Mouse (Mus musculus): ENCODE measurements around the gene Haus3. TPM values are rescaled to one million over a fixed set of nuclear protein-coding genes. Genes with fewer than 3 reads are reported as not detected.

The Haus3 gene
- polyA plus RNA-seq, 1 experiment from 2014 or later, result 10.5 TPM

- Histone ChIP-seq H3K4me2 (ENCODE audit: low read length) (no peak overlapping the region), H3K4me3 (ENCODE audit: low read depth, low read length) (no peak overlapping the region), H3K9me3 (replicated peaks; ENCODE audit: control insufficient read depth, low read length, poor library complexity, severe bottlenecking) (no peaks in the 10 kb centered on the region), H3K4me1 (ENCODE audit: control insufficient read depth, insufficient read depth, low read length) (no peaks in the 10 kb centered on the region), H3K27me3 (ENCODE audit: control insufficient read depth, insufficient read depth, low read depth, low read length) (no peaks in the 10 kb centered on the region), H3K36me3 (ENCODE audit: control insufficient read depth, insufficient read depth, low read length) (no peaks in the 10 kb centered on the region), H3K9ac (ENCODE audit: low read depth, low read length) (no peak overlapping the region), H3K27ac (ENCODE audit: low read length) (no peak overlapping the region)
- 86% methylated on average over 4 of the region's 4 CpGs for WGBS
- no peak for ATAC-seq
Measured at GRCm38 (mm10) chr5:34202006-34202405, 32.7 kb upstream of the Haus3 start.

GRCm38 (mm10) chr5:34201396-34201795 lies 32.1 kb upstream of the Haus3 start:
- H3K27me3 ChIP-seq (ENCODE audit: control insufficient read depth, insufficient read depth, low read depth, low read length), result no peaks in the 10 kb centered on the region
- H3K4me2 ChIP-seq (ENCODE audit: low read length), result no peak overlapping the region
- H3K4me1 ChIP-seq (ENCODE audit: control insufficient read depth, insufficient read depth, low read length), result no peaks in the 10 kb centered on the region
- 74% methylated on average over 2 of the region's 2 CpGs for WGBS
- no peak overlapping the region for H3K9ac ChIP-seq (ENCODE audit: low read depth, low read length)
- no peak overlapping the region for H3K27ac ChIP-seq (ENCODE audit: low read length)
- no peaks in the 10 kb centered on the region for H3K9me3 ChIP-seq (replicated peaks; ENCODE audit: control insufficient read depth, low read length, poor library complexity, severe bottlenecking)
- no peak for ATAC-seq
- H3K4me3 ChIP-seq (ENCODE audit: low read depth, low read length), result no peak overlapping the region
- H3K36me3 ChIP-seq (ENCODE audit: control insufficient read depth, insufficient read depth, low read length), result no peaks in the 10 kb centered on the region

GRCm38 (mm10) chr5:34198615-34199014 lies 29.3 kb upstream of the Haus3 start:
- ATAC-seq, result no peak
- no peak overlapping the region for H3K27ac ChIP-seq (ENCODE audit: low read length)
- 88% methylated on average over 6 of the region's 6 CpGs for WGBS

GRCm38 (mm10) chr5:34197243-34197642 lies 27.9 kb upstream of the Haus3 start:
- no peak overlapping the region for H3K4me3 ChIP-seq (ENCODE audit: low read depth, low read length)
- no peaks in the 10 kb centered on the region for H3K4me1 ChIP-seq (ENCODE audit: control insufficient read depth, insufficient read depth, low read length)
- H3K9me3 ChIP-seq (replicated peaks; ENCODE audit: control insufficient read depth, low read length, poor library complexity, severe bottlenecking), result no peaks in the 10 kb centered on the region
- 78% methylated on average over 4 of the region's 4 CpGs for WGBS
- no peak overlapping the region for H3K4me2 ChIP-seq (ENCODE audit: low read length)
- no peak for ATAC-seq
- no peak overlapping the region for H3K9ac ChIP-seq (ENCODE audit: low read depth, low read length)
- H3K36me3 ChIP-seq (ENCODE audit: control insufficient read depth, insufficient read depth, low read length), result no peaks in the 10 kb centered on the region; the same call in 1 of the 2 replicates
- H3K27me3 ChIP-seq (ENCODE audit: control insufficient read depth, insufficient read depth, low read depth, low read length), result no peaks in the 10 kb centered on the region
- no peak overlapping the region for H3K27ac ChIP-seq (ENCODE audit: low read length)

More at GRCm38 (mm10) chr5:34198615-34199014, 29.3 kb upstream of the Haus3 start:
- Histone ChIP-seq H3K4me2 (ENCODE audit: low read length) (no peak overlapping the region), H3K4me1 (ENCODE audit: control insufficient read depth, insufficient read depth, low read length) (no peaks in the 10 kb centered on the region), H3K27me3 (ENCODE audit: control insufficient read depth, insufficient read depth, low read depth, low read length) (no peaks in the 10 kb centered on the region), H3K36me3 (ENCODE audit: control insufficient read depth, insufficient read depth, low read length) (no peaks in the 10 kb centered on the region; the same call in 1 of the 2 replicates), H3K4me3 (ENCODE audit: low read depth, low read length) (no peak overlapping the region), H3K9me3 (replicated peaks; ENCODE audit: control insufficient read depth, low read length, poor library complexity, severe bottlenecking) (no peaks in the 10 kb centered on the region), H3K9ac (ENCODE audit: low read depth, low read length) (no peak overlapping the region)

GRCm38 (mm10) chr5:34196423-34196822 lies 27.1 kb upstream of the Haus3 start:
- Histone ChIP-seq H3K4me3 (ENCODE audit: low read depth, low read length) (no peak overlapping the region), H3K9ac (ENCODE audit: low read depth, low read length) (no peak overlapping the region), H3K4me1 (ENCODE audit: control insufficient read depth, insufficient read depth, low read length) (no peaks in the 10 kb centered on the region), H3K4me2 (ENCODE audit: low read length) (no peak overlapping the region), H3K27me3 (ENCODE audit: control insufficient read depth, insufficient read depth, low read depth, low read length) (no peaks in the 10 kb centered on the region), H3K27ac (ENCODE audit: low read length) (no peak overlapping the region), H3K9me3 (replicated peaks; ENCODE audit: control insufficient read depth, low read length, poor library complexity, severe bottlenecking) (no peaks in the 10 kb centered on the region), H3K36me3 (ENCODE audit: control insufficient read depth, insufficient read depth, low read length) (no peaks in the 10 kb centered on the region; the same call in 1 of the 2 replicates)
- ATAC-seq, result no peak
- 81% methylated on average over 7 of the region's 7 CpGs for WGBS

- H3K9ac ChIP-seq (ENCODE audit: low read depth, low read length), result no peak overlapping the region
- WGBS, result 92% methylated on average over 12 of the region's 12 CpGs
- H3K4me2 ChIP-seq (ENCODE audit: low read length), result no peak overlapping the region
- no peak overlapping the region for H3K4me3 ChIP-seq (ENCODE audit: low read depth, low read length)
- H3K27me3 ChIP-seq (ENCODE audit: control insufficient read depth, insufficient read depth, low read depth, low read length), result no peaks in the 10 kb centered on the region
- no peaks in the 10 kb centered on the region for H3K9me3 ChIP-seq (replicated peaks; ENCODE audit: control insufficient read depth, low read length, poor library complexity, severe bottlenecking)
- H3K27ac ChIP-seq (ENCODE audit: low read length), result no peak overlapping the region
- H3K36me3 ChIP-seq (ENCODE audit: control insufficient read depth, insufficient read depth, low read length), result no peaks in the 10 kb centered on the region; the same call in 1 of the 2 replicates
- ATAC-seq, result no peak
- H3K4me1 ChIP-seq (ENCODE audit: control insufficient read depth, insufficient read depth, low read length), result no peaks in the 10 kb centered on the region
Measured at GRCm38 (mm10) chr5:34195786-34196185, 26.5 kb upstream of the Haus3 start.

- H3K27ac ChIP-seq (ENCODE audit: low read length), result no peak overlapping the region
- no peaks in the 10 kb centered on the region for H3K9me3 ChIP-seq (replicated peaks; ENCODE audit: control insufficient read depth, low read length, poor library complexity, severe bottlenecking)
- H3K4me1 ChIP-seq (ENCODE audit: control insufficient read depth, insufficient read depth, low read length), result no peaks in the 10 kb centered on the region
- ATAC-seq, result no peak
- no peak overlapping the region for H3K9ac ChIP-seq (ENCODE audit: low read depth, low read length)
- H3K36me3 ChIP-seq (ENCODE audit: control insufficient read depth, insufficient read depth, low read length), result no peaks in the 10 kb centered on the region; the same call in 1 of the 2 replicates
- H3K4me3 ChIP-seq (ENCODE audit: low read depth, low read length), result no peak overlapping the region
- H3K4me2 ChIP-seq (ENCODE audit: low read length), result no peak overlapping the region
- H3K27me3 ChIP-seq (ENCODE audit: control insufficient read depth, insufficient read depth, low read depth, low read length), result no peaks in the 10 kb centered on the region
- WGBS, result 75% methylated on average over 6 of the region's 6 CpGs
Measured at GRCm38 (mm10) chr5:34194975-34195662, 25.8 kb upstream of the Haus3 start.

GRCm38 (mm10) chr5:34194426-34194825 lies 25.1 kb upstream of the Haus3 start:
- no peaks in the 10 kb centered on the region for H3K4me1 ChIP-seq (ENCODE audit: control insufficient read depth, insufficient read depth, low read length)
- no peak overlapping the region for H3K27ac ChIP-seq (ENCODE audit: low read length)
- H3K9me3 ChIP-seq (replicated peaks; ENCODE audit: control insufficient read depth, low read length, poor library complexity, severe bottlenecking), result no peaks in the 10 kb centered on the region
- H3K27me3 ChIP-seq (ENCODE audit: control insufficient read depth, insufficient read depth, low read depth, low read length), result no peaks in the 10 kb centered on the region
- WGBS, result 73% methylated on average over 1 of the region's 1 CpGs
- H3K4me3 ChIP-seq (ENCODE audit: low read depth, low read length), result no peak overlapping the region
- H3K4me2 ChIP-seq (ENCODE audit: low read length), result no peak overlapping the region
- H3K36me3 ChIP-seq (ENCODE audit: control insufficient read depth, insufficient read depth, low read length), result no peaks in the 10 kb centered on the region; the same call in 1 of the 2 replicates
- H3K9ac ChIP-seq (ENCODE audit: low read depth, low read length), result no peak overlapping the region
- no peak for ATAC-seq

GRCm38 (mm10) chr5:34191843-34192242 lies 22.5 kb upstream of the Haus3 start:
- Histone ChIP-seq H3K9ac (ENCODE audit: low read depth, low read length) (no peak overlapping the region), H3K36me3 (ENCODE audit: control insufficient read depth, insufficient read depth, low read length) (no peaks in the 10 kb centered on the region; the same call in 1 of the 2 replicates), H3K27ac (ENCODE audit: low read length) (no peak overlapping the region), H3K9me3 (replicated peaks; ENCODE audit: control insufficient read depth, low read length, poor library complexity, severe bottlenecking) (no peaks in the 10 kb centered on the region), H3K4me1 (ENCODE audit: control insufficient read depth, insufficient read depth, low read length) (peaks cover 5% of the 10 kb centered on the region; the same call in 1 of the 2 replicates), H3K27me3 (ENCODE audit: control insufficient read depth, insufficient read depth, low read depth, low read length) (no peaks in the 10 kb centered on the region), H3K4me2 (ENCODE audit: low read length) (no peak overlapping the region), H3K4me3 (ENCODE audit: low read depth, low read length) (no peak overlapping the region)
- 80% methylated on average over 4 of the region's 4 CpGs for WGBS
- ATAC-seq, result no peak

Measured in midbrain, embryonic 16.5 days (tissue).